Mouse (Mus musculus): Measurements from ENCODE around the gene Sema3d.

DNA sequence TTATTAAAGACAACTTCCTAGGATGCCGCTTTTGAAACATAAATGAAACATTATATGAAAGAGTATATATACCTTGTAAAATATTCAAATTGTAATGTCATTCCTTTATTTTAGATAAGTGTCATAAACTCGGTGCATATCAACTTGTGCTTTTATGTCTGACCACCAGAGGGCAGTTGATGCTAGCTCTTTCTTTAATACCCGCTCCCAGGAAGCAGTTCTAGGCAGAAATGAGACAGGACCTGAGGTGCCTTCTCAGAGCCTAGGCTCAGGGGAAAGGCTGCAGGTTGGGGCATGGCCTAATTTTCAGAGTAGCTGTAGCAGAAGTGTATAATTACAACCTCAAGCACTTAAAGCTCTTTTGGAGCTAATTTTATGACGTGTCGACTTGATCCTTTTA is 179.0 kb downstream of the Sema3d start:
- TF ChIP-seq CTCF (IDR thresholded peaks at IDR 0.05; ENCODE audit: extremely low read depth, insufficient read depth, insufficient read length, insufficient replicate concordance) (no peak), POLR2A (IDR thresholded peaks at IDR 0.05; ENCODE audit: low read depth, low read length) (no peak)
